Mouse (Mus musculus): Measurements from ENCODE around the gene Tlr9. TPM values are rescaled to one million over a fixed set of nuclear protein-coding genes. Genes with fewer than 3 reads are reported as not detected.

The Tlr9 gene
- total RNA-seq, 1 experiment from 2014 or later, result 1.3 TPM

DNA sequence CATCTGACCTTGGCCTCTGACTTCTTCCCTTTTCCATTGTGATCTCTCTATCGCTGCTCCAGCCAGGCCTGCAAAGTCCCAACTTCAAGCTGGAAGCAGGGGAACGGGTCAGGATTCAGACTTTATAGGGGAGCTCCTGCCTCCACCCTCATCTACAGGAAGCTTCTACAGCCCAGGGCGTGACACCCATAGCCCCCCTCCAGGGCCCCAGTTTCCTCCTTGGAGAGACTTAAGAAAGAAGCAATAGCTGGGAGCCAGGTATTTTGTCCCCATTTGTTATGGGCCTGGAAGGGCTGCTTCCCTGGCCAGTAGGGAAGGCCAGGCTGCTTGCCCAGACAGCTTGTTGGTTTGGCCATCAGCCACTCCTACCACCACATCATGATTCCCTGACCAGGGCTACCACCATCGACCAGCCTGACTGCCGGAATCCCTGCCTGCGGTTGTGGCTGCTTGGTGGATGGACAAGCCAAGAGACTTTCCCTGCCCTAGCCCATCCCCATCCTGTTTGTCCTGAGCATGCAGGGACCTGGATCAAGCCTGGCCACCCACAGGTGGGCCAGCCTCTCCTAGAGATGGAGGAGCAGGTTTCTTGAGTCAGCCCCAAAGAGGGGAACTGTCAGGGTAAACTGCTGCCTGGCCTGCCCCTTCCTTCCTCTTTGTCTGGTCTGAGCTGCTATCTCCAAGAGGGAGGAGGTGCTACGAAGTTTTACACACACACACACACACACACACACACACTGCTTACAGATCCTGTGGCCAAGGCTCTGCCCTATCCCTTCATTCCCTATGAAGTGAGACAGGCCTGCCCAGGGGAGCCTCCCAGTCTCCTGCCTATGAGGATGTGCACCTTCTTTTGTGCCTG, 18.2 kb upstream of the Tlr9 start:
- peak; percentile 30 for DNase-seq

DNA sequence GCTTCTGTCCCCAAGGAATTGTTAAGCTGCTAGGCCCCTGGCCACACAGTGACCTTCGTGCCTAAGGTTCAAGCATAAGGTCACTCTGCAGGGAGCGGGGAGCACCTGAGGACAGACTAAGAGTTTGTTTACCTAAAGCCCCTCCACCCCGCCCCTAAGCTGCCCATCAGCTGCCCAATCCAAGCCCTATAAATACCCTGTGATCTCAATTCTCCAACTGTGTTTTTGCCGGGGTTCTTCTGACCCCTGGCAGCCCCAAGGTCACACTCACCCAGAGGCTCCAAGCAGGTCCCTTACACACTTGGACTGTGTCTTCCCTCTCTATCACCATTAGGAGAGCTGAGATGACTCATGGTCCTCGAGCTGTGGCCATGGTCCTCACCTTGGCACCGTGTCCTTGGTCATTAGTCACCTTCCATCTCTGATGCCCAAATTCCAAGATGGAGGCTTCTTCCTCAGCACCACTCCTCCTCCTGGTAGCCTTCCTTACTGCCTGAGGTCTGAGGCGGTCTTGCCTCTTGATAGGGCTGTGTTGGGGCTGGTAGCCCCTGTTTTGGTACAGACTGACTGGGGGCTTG, 16.6 kb upstream of the Tlr9 start:
- DNase-seq, result peak; percentile 74

DNA sequence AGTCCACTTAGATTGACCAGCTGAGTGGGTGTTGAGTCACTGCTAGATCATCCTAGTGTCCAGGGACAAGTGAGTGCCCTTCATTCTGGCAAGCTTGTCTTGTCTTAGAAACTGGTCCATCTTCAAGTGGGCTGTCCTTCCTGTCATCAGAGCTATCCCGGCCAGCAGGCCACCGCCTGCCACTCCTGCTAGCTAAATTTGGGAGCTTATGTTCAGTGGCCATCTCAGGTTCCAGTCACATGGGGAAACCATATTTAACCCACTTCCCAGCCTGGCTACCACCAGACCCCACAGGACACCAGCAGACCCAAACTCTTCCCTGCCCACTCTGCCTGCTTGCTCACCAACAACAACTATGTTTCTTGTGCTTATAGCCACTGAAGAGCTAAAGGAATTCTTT, 15.9 kb upstream of the Tlr9 start:
- DNase-seq, result peak; percentile 49

DNA sequence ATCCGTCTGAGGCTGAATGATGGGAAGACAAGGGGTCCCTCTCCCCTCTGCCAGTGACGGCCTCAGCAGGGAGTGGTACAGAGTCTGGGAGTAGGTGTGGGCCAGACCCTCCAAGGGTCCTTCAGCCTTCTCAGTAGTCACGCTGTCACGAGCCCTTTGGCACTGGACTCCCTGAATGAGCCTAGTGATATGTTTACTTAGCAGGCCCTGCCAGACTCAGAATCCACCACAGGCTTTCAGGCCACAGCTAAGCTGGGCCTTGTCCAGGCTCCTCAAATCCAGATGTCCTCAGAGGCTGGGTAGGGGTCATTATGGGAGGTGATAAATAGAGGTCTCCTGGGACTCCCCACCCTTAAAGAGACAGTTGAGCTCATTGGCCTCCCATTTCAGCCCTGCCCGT, 14.2 kb upstream of the Tlr9 start:
- DNase-seq, result no peak

DNA sequence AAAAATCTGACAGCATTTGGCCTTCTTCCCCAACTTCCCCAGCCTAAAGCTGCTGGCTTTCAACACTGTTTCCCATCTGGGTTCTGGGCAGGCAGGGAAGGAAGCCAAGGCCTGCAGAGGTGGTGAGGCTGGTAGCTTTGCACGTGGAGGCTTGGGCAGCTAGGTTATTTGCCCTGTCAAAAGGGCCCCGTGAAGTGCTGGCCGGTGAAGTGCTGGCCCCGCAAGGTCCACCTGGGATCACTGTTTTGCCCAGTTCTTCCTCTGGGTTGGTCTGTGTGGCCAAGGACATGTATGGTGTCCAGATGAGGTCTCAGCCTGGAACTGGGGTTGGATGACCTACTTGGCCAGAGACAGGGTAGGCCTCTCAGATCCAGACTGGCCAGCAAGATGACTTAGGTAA, 12.4 kb upstream of the Tlr9 start:
- peak; percentile 56 for DNase-seq

DNA sequence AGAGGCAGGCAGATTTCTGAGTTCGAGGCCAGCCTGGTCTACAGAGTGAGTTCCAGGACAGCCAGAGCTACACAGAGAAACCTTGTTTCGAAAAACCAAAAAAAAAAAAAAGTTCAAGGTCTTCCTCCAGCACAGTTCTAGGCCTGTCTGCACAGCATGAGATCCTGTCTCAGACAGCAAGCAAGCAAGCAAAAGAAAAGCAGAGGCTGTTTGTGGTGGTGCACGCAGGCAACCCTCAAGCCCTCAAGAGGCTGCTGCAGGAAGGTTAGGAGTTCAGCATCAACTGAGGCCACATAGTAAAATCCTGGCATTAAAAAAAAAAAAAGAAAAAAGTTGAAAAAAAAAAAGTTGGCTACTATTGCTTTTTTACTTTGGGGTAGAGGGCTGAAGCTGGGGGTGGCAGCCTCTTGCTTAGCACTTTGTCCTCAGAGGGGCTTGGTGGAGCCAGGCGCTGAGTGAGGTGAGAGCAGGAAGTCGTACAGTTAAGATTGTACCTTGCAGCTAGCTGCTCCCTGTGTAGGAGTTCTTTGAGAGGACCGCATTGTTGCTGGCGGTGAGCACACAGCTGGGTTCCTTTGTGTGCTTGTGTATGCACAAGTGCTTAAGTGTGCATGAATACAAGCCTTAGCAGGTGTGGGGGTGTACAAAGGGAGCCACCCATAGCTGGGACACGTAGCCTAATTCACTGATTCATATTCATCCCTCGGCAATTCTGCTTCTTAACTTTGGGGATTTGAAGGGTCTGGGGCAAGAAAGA, 11.4 kb upstream of the Tlr9 start:
- DNase-seq, result no peak

DNA sequence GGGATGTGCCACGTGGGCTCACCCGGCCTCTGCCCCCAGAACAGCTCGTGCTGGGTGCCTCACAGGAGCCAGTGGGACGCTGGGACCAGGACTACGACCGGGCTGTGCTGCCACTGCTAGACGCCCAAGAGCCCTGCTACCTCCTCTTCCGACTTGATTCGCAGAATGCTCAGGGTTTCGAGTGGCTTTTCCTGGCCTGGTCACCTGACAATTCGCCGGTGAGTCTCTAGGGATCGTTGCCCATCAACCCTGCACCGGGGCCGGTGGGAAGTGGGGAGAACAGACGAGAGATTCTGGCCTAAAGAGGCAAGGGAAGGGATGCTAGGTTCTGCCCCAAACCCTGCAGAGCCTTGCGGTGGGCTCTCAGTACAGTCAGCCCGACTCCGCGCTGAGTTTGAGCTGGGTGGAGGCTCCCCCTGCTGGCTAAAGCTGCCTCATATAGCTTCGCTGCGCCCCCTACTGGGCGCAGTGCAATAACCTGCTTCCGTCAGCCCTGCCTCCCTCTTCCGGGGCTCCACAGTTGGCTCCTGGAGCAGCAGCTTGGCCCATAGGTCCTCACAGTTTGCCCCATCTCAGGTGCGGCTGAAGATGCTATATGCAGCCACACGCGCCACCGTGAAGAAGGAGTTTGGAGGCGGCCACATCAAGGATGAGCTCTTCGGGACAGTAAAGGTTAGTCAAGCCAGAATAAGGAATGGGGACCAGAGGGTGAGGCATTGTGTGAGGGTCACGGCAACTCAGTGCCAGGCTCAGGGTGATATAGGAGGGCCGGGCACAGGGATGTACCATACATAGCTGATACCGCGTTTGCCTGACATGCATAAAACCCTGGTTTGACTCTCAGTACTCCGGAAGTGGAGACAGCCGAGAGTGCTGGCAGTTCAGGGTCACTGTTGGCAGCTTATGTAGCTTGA, 10.5 kb upstream of the Tlr9 start:
- DNase-seq, result peak; percentile 94

DNA sequence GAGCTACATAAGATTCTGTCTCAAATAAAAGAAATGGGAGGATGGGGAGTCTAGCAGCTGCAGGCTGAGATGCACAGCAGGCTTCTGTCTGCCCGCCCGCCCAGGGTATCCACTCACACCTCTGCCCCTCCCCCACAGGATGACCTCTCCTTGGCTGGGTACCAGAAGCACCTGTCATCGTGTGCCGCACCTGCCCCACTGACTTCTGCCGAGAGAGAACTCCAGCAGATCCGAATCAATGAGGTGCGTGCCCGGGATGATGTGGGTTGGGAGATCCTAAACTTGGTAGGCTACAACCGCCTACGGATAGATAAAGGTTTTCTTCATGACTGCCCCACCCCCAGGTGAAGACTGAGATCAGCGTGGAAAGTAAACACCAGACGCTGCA, 9.8 kb upstream of the Tlr9 start:
- peak; percentile 20 for DNase-seq

DNA sequence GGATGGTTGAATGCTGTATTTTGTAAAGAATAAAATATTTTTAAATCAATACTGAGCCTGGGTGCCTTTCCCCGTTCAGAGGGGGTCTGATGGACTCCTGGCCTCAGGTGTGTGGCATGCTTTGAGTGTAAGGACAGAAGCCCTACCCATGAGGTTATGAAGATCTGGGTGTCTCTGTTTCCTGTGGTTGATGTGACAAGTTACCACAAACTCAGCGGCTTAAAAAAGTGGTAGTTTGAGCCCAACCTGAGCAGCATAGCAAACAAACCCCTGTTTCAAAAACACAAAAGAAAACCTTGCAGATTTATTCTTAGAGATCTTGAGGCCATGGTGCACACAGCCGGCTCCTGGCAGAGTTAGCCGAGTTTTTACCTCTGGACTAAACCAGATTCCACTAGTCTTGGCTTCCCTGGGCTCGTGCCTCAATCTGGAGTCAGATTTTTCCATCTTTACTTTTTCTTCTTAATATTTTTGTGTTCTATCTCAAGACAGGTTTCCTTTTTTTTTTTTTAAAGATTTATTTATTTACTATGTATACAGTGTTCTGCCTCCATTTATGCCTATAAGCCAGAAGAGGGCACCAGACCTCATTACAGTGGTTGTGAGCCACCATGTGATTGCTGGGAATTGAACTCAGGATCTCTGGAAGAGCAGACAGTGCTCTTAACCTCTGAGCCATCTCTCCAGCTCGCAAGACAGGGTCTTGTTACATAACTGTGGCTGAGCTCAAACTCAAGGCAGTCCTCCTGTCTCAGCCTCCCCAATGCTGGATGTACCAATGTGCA, 6.9 kb upstream of the Tlr9 start:
- no peak for DNase-seq

DNA sequence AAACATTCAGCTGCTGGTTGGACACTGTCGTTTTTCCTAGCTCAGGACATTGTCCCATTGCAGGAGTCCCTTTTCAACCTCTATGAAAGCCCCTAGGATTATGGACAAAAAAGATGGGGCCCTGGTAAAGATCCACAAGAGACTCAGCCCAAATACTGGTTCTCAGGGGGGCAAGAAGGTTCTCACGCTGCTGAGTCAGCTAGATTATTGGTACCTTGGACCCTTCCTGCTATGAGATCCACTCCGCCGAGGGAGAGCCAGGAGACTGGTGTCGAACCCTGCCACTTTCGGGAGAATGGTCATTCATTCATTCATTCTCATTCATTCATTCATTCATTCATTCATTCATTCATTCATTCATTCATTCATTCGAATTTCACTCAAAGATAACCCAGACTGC, 5.4 kb upstream of the Tlr9 start:
- no peak for DNase-seq

DNA sequence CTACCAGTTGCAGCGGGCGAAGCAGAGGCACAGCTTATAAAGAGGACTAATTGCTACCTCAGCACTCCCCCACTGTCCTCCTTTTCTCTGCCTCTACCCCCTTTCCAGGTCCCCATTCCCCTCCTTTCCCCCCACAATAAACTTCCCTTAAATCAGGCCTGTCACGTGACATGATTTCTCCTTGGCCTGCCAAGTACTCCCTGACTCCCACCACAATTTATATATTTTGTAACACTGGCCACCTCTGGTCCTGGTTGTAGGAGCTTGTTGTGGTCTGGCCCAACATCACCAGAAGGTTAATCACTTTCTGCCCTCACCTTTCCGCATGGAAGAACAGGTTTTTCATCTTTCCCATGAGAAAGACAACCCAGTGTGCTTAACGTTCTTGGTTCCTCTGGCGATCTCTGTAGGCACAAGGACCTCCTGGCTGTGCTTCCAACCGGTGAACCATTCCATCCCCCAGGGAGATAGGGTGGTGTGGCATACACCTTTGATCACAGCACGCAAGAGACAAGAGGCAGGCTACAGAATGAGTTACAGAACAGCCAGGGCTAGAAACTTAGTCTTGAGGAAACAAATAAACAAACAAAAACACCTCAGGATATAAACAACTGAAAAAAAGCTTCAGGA, 1.4 kb upstream of the Tlr9 start:
- DNase-seq, result no peak

DNA sequence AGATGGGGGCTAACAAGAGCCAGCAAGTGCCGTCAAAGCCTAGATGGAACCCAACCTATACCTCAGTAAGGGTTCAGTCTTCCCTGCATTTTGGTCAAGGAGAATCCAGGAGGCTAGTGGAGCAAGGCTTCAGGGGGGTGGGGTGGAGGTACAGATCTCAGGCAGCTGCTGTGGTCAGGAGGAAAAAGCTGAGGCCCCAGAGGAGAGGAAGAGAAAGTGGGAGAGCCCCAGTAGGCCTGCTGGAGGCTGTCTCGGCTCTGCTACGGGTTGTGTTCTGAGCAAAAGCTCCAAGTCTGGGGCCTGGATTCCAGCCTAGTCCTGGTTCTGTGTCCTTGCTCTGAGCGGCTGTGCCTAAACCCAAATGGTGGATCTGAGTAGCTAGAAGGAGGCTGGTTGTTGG, 596 bp downstream of the Tlr9 start:
- DNase-seq, result no peak

DNA sequence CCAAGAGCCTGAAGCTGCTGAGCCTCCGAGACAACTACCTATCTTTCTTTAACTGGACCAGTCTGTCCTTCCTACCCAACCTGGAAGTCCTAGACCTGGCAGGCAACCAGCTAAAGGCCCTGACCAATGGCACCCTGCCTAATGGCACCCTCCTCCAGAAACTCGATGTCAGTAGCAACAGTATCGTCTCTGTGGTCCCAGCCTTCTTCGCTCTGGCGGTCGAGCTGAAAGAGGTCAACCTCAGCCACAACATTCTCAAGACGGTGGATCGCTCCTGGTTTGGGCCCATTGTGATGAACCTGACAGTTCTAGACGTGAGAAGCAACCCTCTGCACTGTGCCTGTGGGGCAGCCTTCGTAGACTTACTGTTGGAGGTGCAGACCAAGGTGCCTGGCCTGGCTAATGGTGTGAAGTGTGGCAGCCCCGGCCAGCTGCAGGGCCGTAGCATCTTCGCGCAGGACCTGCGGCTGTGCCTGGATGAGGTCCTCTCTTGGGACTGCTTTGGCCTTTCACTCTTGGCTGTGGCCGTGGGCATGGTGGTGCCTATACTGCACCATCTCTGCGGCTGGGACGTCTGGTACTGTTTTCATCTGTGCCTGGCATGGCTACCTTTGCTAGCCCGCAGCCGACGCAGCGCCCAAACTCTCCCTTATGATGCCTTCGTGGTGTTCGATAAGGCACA, 3.2 kb downstream of the Tlr9 start:
- DNase-seq, result no peak

DNA sequence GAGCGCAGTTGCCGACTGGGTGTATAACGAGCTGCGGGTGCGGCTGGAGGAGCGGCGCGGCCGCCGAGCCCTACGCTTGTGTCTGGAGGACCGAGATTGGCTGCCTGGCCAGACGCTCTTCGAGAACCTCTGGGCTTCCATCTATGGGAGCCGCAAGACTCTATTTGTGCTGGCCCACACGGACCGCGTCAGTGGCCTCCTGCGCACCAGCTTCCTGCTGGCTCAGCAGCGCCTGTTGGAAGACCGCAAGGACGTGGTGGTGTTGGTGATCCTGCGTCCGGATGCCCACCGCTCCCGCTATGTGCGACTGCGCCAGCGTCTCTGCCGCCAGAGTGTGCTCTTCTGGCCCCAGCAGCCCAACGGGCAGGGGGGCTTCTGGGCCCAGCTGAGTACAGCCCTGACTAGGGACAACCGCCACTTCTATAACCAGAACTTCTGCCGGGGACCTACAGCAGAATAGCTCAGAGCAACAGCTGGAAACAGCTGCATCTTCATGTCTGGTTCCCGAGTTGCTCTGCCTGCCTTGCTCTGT, 3.8 kb downstream of the Tlr9 start:
- DNase-seq, result peak; percentile 53

DNA sequence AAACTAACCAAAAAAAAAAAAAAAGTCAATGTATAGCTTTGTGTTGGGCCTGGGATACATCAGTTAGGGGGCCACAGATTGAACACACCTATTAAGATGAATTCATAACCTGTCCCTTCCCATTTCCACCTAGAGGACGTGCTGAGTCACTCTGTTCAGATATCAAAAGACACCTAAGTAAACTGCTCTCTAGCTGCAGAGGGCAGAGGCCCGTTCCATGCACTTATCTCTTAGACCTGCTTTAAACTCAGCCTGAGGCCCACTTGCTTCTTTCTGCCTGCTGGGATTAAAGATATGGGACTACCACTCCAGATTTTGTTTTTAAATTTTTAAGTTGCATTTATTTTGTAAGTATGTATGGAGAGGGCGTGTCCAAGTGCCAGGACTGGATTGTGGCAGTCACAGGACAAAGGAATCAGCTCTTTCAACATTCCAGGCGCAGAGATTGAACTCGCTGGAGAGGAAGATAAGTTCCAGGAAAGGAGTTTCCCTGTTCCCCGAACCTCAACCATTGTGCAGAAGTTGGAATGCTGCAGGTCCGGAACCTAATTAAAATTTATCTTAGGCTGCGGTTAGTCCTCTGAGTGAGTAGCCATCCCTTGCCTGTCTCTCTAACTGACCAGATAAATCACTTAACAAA, 5.5 kb downstream of the Tlr9 start:
- no peak for DNase-seq

DNA sequence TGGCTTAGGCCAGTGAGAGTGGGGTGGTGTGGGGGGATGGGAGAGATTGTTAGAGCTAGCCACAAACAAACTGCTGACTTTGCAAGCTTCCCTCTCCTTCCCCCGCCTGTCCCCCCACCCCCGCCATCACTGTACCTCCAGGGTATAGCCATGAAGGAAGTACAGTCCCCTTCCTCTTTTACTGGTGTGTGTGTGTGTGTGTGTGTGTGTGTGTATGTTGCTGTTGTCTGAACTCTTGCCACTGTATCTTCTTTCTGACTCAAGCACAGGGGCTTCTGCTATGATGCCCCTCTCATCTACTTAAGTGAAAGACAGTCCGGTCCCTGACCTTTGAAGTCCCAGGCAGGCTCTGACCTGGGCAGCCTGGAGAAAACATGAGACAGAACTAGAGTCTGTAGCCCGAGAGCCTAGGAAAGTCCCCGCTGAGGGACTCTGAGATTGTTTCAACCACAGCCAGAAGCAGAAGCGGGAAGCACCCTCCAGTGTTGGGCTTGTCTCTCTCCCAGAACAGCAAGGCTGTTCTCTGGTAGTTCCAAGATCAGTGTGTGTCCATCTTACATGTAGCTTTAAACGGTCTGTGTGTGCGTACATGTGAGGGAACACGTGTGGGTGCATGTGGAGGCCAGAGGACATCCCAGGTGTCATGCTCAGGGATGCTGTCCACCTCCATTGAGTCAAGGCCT, 7.8 kb downstream of the Tlr9 start:
- no peak for DNase-seq

DNA sequence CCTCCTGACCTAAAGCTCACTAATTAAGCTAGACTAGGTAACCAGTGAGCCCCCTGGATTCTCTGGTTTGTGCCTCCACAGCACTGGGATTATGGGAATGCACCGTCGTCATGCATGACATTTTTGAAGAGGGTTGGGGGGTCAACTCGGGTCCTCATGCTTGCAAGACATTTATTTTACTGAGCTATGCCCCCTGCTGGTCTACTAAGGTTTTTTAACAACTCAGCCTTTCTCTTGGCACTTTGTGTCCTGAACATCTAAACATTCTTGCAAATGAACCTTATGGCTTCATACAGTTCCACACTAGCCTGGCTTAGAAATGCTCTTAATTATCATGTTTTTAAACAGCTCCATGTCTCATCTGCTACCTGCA, 8.3 kb downstream of the Tlr9 start:
- DNase-seq, result no peak

DNA sequence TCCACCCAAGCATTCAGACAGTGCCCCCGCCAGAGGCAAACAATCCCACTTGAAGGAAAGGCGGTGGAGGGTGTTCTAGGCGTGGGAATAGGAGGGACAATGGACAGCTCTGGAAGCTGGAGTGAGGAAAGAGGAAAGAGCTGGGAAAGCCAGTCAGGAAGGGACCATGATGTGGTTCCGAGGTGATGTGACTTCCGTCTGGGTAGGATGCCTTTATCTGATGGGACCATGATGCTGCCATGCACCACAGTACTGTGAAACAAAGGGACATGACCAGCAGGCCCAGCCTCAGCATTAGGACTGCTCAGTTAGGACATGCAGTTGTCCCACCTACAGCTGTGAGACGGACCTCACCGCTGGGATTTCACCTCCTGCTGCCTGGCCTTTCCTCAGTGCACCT, 8.8 kb downstream of the Tlr9 start:
- DNase-seq, result no peak

DNA sequence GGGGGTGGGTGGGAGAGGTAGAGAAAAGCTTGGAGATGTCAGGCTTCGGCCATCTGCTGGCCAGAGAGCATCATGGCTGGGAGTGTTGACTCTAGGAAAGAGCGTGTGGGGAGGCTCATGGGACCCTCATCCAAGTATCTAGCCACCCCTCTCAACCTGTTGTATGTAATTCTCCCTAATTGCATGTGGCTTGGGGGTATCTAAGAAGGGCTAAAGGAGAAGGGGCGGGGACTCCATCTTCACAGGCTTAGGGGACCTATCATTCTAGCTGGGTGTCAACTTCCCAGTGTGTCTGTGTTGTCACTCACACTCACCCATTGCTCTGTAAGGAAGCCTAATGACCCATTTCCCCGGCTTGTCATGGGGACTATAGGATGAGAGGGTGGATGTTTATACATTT, 9.4 kb downstream of the Tlr9 start:
- no peak for DNase-seq
